Mouse (Mus musculus) neural tube, embryonic 12.5 days (tissue): Measurements from ENCODE around the gene Lhfpl2. TPM values are rescaled to one million over a fixed set of nuclear protein-coding genes. Genes with fewer than 3 reads are reported as not detected.

ENCODE experiments used
- ATAC-seq: fragments of 200-750 bp; cut with Nextera tagmentation; 2 replicates; pipeline ENCODE4 v1.8.0; 2017; ENCODE audit warnings: low read depth, mild to moderate bottlenecking, moderate TSS enrichment, moderate library complexity; ENCODE audit not compliant: low FRiP score
- H3K27ac ChIP-seq: fragments of 300-500 bp; sonication (generic); 2 replicates; pipeline ENCODE4 v1.5.1; 2016
- H3K27me3 ChIP-seq: fragments of 300-500 bp; sonication (generic); replicated peaks from 2 replicates; pipeline ENCODE4 v1.6.1; 2016; ENCODE audit warnings: mild to moderate bottlenecking
- H3K36me3 ChIP-seq: fragments of 300-500 bp; sonication (generic); 2 replicates; pipeline ENCODE4 v1.6.1; 2016; ENCODE audit warnings: mild to moderate bottlenecking
- H3K4me1 ChIP-seq: fragments of 300-500 bp; sonication (generic); 2 replicates; pipeline ENCODE4 v1.6.1; 2016
- H3K4me2 ChIP-seq: fragments of 300-500 bp; sonication (generic); replicated peaks from 2 replicates; pipeline ENCODE4 v1.6.1; 2016; ENCODE audit warnings: mild to moderate bottlenecking
- H3K4me3 ChIP-seq: fragments of 300-500 bp; sonication (generic); 2 replicates; pipeline ENCODE4 v1.5.1; 2016
- H3K9ac ChIP-seq: fragments of 300-500 bp; sonication (generic); 2 replicates; pipeline ENCODE4 v1.6.1; 2016; ENCODE audit warnings: mild to moderate bottlenecking
- H3K9me3 ChIP-seq: fragments of 300-500 bp; sonication (generic); 2 replicates; pipeline ENCODE4 v1.6.1; 2016; ENCODE audit warnings: mild to moderate bottlenecking
- WGBS: fragments of 180-500 bp; shearing (Covaris S2); methylation state at CpG from one replicate; pipeline ENCODE4 v1.1.7; 2016; 5-methylcytosine and 5-hydroxymethylcytosine counted together
- polyA plus RNA-seq: library from polyadenylated mRNA; unstranded; fragments of >200 nt; fragmentation: Nextera tagmentation; extraction: Ambion mirVana; gene quantifications from 2 replicates; pipeline ENCODE4 v1.2.1, GENCODE M21; 2016

The Lhfpl2 gene
- polyA plus RNA-seq, 1 experiment from 2014 or later: 24.2 TPM

GRCm38 (mm10) chr13:94154512-94155296 is 97.1 kb downstream of the Lhfpl2 start:
- no peak for ATAC-seq

GRCm38 (mm10) chr13:94155657-94156429 is 98.2 kb downstream of the Lhfpl2 start:
- ATAC-seq: no peak
- 50% methylated on average over 9 of the region's 9 CpGs for WGBS
- Histone ChIP-seq H3K9me3 (no peaks in the 10 kb centered on the region), H3K9ac (no peak overlapping the region), H3K36me3 (no peaks in the 10 kb centered on the region), H3K4me3 (no peak overlapping the region), H3K27me3 (no peaks in the 10 kb centered on the region), H3K4me2 (no peak overlapping the region), H3K4me1 (peaks cover 16% of the 10 kb centered on the region; the same call in 1 of the 2 replicates), H3K27ac (no peak overlapping the region)

More at GRCm38 (mm10) chr13:94154512-94155296, 97.1 kb downstream of the Lhfpl2 start:
- H3K4me1 ChIP-seq: peaks cover 18% of the 10 kb centered on the region; the same call in 1 of the 2 replicates
- H3K4me3 ChIP-seq: no peak overlapping the region
- WGBS: 85% methylated on average over 15 of the region's 15 CpGs
- H3K36me3 ChIP-seq: no peaks in the 10 kb centered on the region
- H3K9ac ChIP-seq: no peak overlapping the region
- no peaks in the 10 kb centered on the region for H3K9me3 ChIP-seq
- no peak overlapping the region for H3K27ac ChIP-seq
- no peaks in the 10 kb centered on the region for H3K27me3 ChIP-seq
- no peak overlapping the region for H3K4me2 ChIP-seq

GRCm38 (mm10) chr13:94158864-94159477 is 101.4 kb downstream of the Lhfpl2 start:
- Histone ChIP-seq H3K4me3 (no peak overlapping the region), H3K9ac (no peak overlapping the region), H3K36me3 (no peaks in the 10 kb centered on the region), H3K4me2 (no peak overlapping the region), H3K27ac (no peak overlapping the region), H3K9me3 (no peaks in the 10 kb centered on the region), H3K27me3 (no peaks in the 10 kb centered on the region), H3K4me1 (0 out of 2 replicates have a peak, but pooled peaks cover 9% of the 10 kb centered on the region)
- 60% methylated on average over 6 of the region's 6 CpGs for WGBS
- no peak for ATAC-seq

- H3K9me3 ChIP-seq: no peaks in the 10 kb centered on the region
- no peak overlapping the region for H3K9ac ChIP-seq
- no peaks in the 10 kb centered on the region for H3K36me3 ChIP-seq
- no peak for ATAC-seq
- H3K27ac ChIP-seq: no peak overlapping the region
- no peaks in the 10 kb centered on the region for H3K27me3 ChIP-seq
- H3K4me2 ChIP-seq: no peak overlapping the region
- H3K4me3 ChIP-seq: no peak overlapping the region
- H3K4me1 ChIP-seq: 0 out of 2 replicates have a peak, but pooled peaks cover 9% of the 10 kb centered on the region
- 90% methylated on average over 7 of the region's 7 CpGs for WGBS
Measured at GRCm38 (mm10) chr13:94159478-94160220, 102.1 kb downstream of the Lhfpl2 start.

GRCm38 (mm10) chr13:94164501-94164900 is 106.9 kb downstream of the Lhfpl2 start:
- Histone ChIP-seq H3K4me2 (no peak overlapping the region), H3K36me3 (no peaks in the 10 kb centered on the region), H3K9ac (no peak overlapping the region), H3K27me3 (no peaks in the 10 kb centered on the region), H3K27ac (no peak overlapping the region), H3K4me1 (no peaks in the 10 kb centered on the region), H3K4me3 (no peak overlapping the region), H3K9me3 (no peaks in the 10 kb centered on the region)
- WGBS: 86% methylated on average over 6 of the region's 6 CpGs
- no peak for ATAC-seq

- WGBS: 74% methylated on average over 5 of the region's 5 CpGs
- no peak overlapping the region for H3K9ac ChIP-seq
- no peak overlapping the region for H3K4me2 ChIP-seq
- no peak overlapping the region for H3K27ac ChIP-seq
- no peak for ATAC-seq
- H3K9me3 ChIP-seq: no peaks in the 10 kb centered on the region
- H3K4me1 ChIP-seq: 0 out of 2 replicates have a peak, but pooled peaks cover 6% of the 10 kb centered on the region
- H3K27me3 ChIP-seq: peaks cover 9% of the 10 kb centered on the region; the same call in 1 of the 2 replicates
- H3K4me3 ChIP-seq: no peak overlapping the region
- no peaks in the 10 kb centered on the region for H3K36me3 ChIP-seq
Measured at GRCm38 (mm10) chr13:94168319-94168718, 110.7 kb downstream of the Lhfpl2 start.

- ATAC-seq: no peak
- no peak overlapping the region for H3K27ac ChIP-seq
- H3K4me3 ChIP-seq: no peak overlapping the region
- H3K9ac ChIP-seq: no peak overlapping the region
- no peaks in the 10 kb centered on the region for H3K9me3 ChIP-seq
- peaks cover 17% of the 10 kb centered on the region for H3K4me1 ChIP-seq
- no peaks in the 10 kb centered on the region for H3K36me3 ChIP-seq
- H3K27me3 ChIP-seq: peaks cover 14% of the 10 kb centered on the region; the same call in 1 of the 2 replicates
- no peak overlapping the region for H3K4me2 ChIP-seq
- WGBS: 68% methylated on average over 6 of the region's 6 CpGs
Measured at GRCm38 (mm10) chr13:94169325-94169916, 111.8 kb downstream of the Lhfpl2 start.

- H3K4me2 ChIP-seq: no peak overlapping the region
- H3K36me3 ChIP-seq: no peaks in the 10 kb centered on the region
- H3K27ac ChIP-seq: no peak overlapping the region
- peaks cover 19% of the 10 kb centered on the region for H3K4me1 ChIP-seq
- H3K9me3 ChIP-seq: no peaks in the 10 kb centered on the region
- no peak for ATAC-seq
- no peak overlapping the region for H3K9ac ChIP-seq
- 30% methylated on average over 5 of the region's 5 CpGs for WGBS
- H3K27me3 ChIP-seq: peaks cover 28% of the 10 kb centered on the region
- no peak overlapping the region for H3K4me3 ChIP-seq
Measured at GRCm38 (mm10) chr13:94171612-94172011, 114.0 kb downstream of the Lhfpl2 start.

GRCm38 (mm10) chr13:94172533-94173310 is 115.1 kb downstream of the Lhfpl2 start:
- no peak overlapping the region for H3K27ac ChIP-seq
- ATAC-seq: no peak; the same call in 1 of the 2 replicates
- 0 out of 2 replicates have a peak overlapping the region, but pooled peaks have one; percentile 6 for H3K9ac ChIP-seq
- no peak overlapping the region for H3K4me3 ChIP-seq
- WGBS: 67% methylated on average over 15 of the region's 15 CpGs
- H3K36me3 ChIP-seq: no peaks in the 10 kb centered on the region
- H3K9me3 ChIP-seq: no peaks in the 10 kb centered on the region
- H3K4me2 ChIP-seq: no peak overlapping the region
- peaks cover 28% of the 10 kb centered on the region for H3K27me3 ChIP-seq
- H3K4me1 ChIP-seq: peaks cover 19% of the 10 kb centered on the region

- H3K36me3 ChIP-seq: no peaks in the 10 kb centered on the region
- peaks cover 28% of the 10 kb centered on the region for H3K27me3 ChIP-seq
- peak overlapping the region; percentile 38 for H3K4me3 ChIP-seq
- H3K27ac ChIP-seq: no peak overlapping the region
- 4% methylated on average over 54 of the region's 55 CpGs for WGBS
- peaks cover 27% of the 10 kb centered on the region for H3K4me1 ChIP-seq
- peak overlapping the region; percentile 81 for H3K4me2 ChIP-seq
- H3K9ac ChIP-seq: peak overlapping the region; percentile 40
- ATAC-seq: peak; percentile 69
- no peaks in the 10 kb centered on the region for H3K9me3 ChIP-seq
Measured at GRCm38 (mm10) chr13:94173633-94174576, 116.3 kb downstream of the Lhfpl2 start.
